Mouse (Mus musculus) gastrocnemius, postnatal 4 days (tissue): ENCODE measurements around the gene Chst8. TPM values are rescaled to one million over a fixed set of nuclear protein-coding genes. Genes with fewer than 3 reads are reported as not detected.

Experiments used
- DNase-seq, 2 experiments: peaks; one replicate each; pipeline ENCODE4 v3.0.0; 2021 to 2022; ENCODE audit warnings: low spot score in 2 of 2, mixed read lengths in 2 of 2
- total RNA-seq, 2 experiments: library from RNA; stranded (reverse); gene quantifications; 2 replicates each; pipeline ENCODE4 v1.2.3; 2021

Gene Chst8
- total RNA-seq, 2 experiments from 2014 or later, result 0.83 to 1.3 TPM

- DNase-seq, result no peak
Observed at GRCm38 (mm10) chr7:34805042-34805441, 7.5 kb downstream of the Chst8 start.

GRCm38 (mm10) chr7:34799950-34800511, 12.5 kb downstream of the Chst8 start:
- no peak for DNase-seq

- no peak for DNase-seq
Observed at GRCm38 (mm10) chr7:34799404-34799771, 13.1 kb downstream of the Chst8 start.

GRCm38 (mm10) chr7:34798441-34799403, 13.8 kb downstream of the Chst8 start:
- DNase-seq, result no peak

- no peak for DNase-seq
Observed at GRCm38 (mm10) chr7:34798039-34798438, 14.5 kb downstream of the Chst8 start.

GRCm38 (mm10) chr7:34790459-34790858, 22.1 kb downstream of the Chst8 start:
- DNase-seq, result no peak

- no peak for DNase-seq
Observed at GRCm38 (mm10) chr7:34787171-34787570, 25.3 kb downstream of the Chst8 start.

GRCm38 (mm10) chr7:34785052-34785451, 27.5 kb downstream of the Chst8 start:
- no peak for DNase-seq

GRCm38 (mm10) chr7:34784469-34784868, 28.0 kb downstream of the Chst8 start:
- DNase-seq, result no peak

GRCm38 (mm10) chr7:34781988-34782387, 30.5 kb downstream of the Chst8 start:
- no peak for DNase-seq

- DNase-seq, result no peak
Observed at GRCm38 (mm10) chr7:34781217-34781616, 31.3 kb downstream of the Chst8 start.

GRCm38 (mm10) chr7:34778426-34778825, 34.1 kb downstream of the Chst8 start:
- DNase-seq, result no peak

GRCm38 (mm10) chr7:34775659-34776058, 36.9 kb downstream of the Chst8 start:
- no peak for DNase-seq

- no peak for DNase-seq
Observed at GRCm38 (mm10) chr7:34774947-34775346, 37.6 kb downstream of the Chst8 start.

- no peak for DNase-seq
Observed at GRCm38 (mm10) chr7:34774020-34774419, 38.5 kb downstream of the Chst8 start.

- no peak for DNase-seq
Observed at GRCm38 (mm10) chr7:34773309-34773708, 39.2 kb downstream of the Chst8 start.

GRCm38 (mm10) chr7:34769531-34769930, 43.0 kb downstream of the Chst8 start:
- no peak for DNase-seq

GRCm38 (mm10) chr7:34764250-34765148, 48.0 kb downstream of the Chst8 start:
- DNase-seq, result no peak

- no peak for DNase-seq
Observed at GRCm38 (mm10) chr7:34759378-34759822, 53.1 kb downstream of the Chst8 start.

- DNase-seq, result no peak
Observed at GRCm38 (mm10) chr7:34758721-34759120, 53.8 kb downstream of the Chst8 start.

GRCm38 (mm10) chr7:34757513-34757912, 55.0 kb downstream of the Chst8 start:
- DNase-seq, result no peak
